Mouse (Mus musculus) lung, adult 2 months (tissue): ENCODE measurements around the gene Inka2. TPM values are rescaled to one million over a fixed set of nuclear protein-coding genes. Genes with fewer than 3 reads are reported as not detected.

Source experiments
- DNase-seq: peaks from one replicate; pipeline ENCODE4 v3.0.0; 2022
- H3K4me1 ChIP-seq: fragments of 200-500 bp; 2 replicates; pipeline ENCODE4 v1.6.1; 2011; ENCODE audit warnings: low read length; ENCODE audit not compliant: control insufficient read depth, insufficient read depth
- H3K4me3 ChIP-seq: fragments of 200-500 bp; replicated peaks from 2 replicates; pipeline ENCODE3; 2011; ENCODE audit warnings: low read depth, mild to moderate bottlenecking, control low read depth, low read length; ENCODE audit errors: extremely low read depth
- CTCF ChIP-seq: fragments of 200-500 bp; IDR thresholded peaks from 2 replicates; pipeline ENCODE4 v1.5.1; 2011; ENCODE audit warnings: mild to moderate bottlenecking, low read length, control low read depth; ENCODE audit not compliant: insufficient read depth
- POLR2A ChIP-seq: fragments of 200-500 bp; IDR thresholded peaks from 2 replicates; pipeline ENCODE4 v1.6.1; 2011; ENCODE audit warnings: low read depth, mild to moderate bottlenecking, control low read depth, low read length, borderline replicate concordance; ENCODE audit errors: extremely low read depth
- WGBS: fragments of 180-500 bp; shearing (Covaris S2); methylation state at CpG from one replicate; pipeline ENCODE4 v1.1.7; 2018; 5-methylcytosine and 5-hydroxymethylcytosine counted together
- polyA plus RNA-seq: library from polyadenylated mRNA; depleted of rRNA; stranded (reverse); fragments of >200 nt; gene quantifications from 2 replicates; pipeline ENCODE4 v1.2.3, GENCODE M21; 2012

Inka2 gene
- polyA plus RNA-seq, 1 experiment: 7.6 TPM

- no peak overlapping the region for H3K4me3 ChIP-seq
- TF ChIP-seq POLR2A (no peak), CTCF (no peak)
- no peak for DNase-seq
- WGBS: 47% methylated on average over 4 of the region's 4 CpGs
- peaks cover 2% of the 10 kb centered on the region; the same call in 1 of the 2 replicates for H3K4me1 ChIP-seq
Observed at GRCm38 (mm10) chr3:105706366-105707020, 2.1 kb downstream of the Inka2 start.

GRCm38 (mm10) chr3:105707590-105707989 lies 3.2 kb downstream of the Inka2 start:
- TF ChIP-seq CTCF: no peak
- TF ChIP-seq POLR2A: no peak
- no peak for DNase-seq
- Histone ChIP-seq H3K4me3 (no peak overlapping the region), H3K4me1 (peaks cover 2% of the 10 kb centered on the region; the same call in 1 of the 2 replicates)
- 64% methylated on average over 7 of the region's 7 CpGs for WGBS

DNA sequence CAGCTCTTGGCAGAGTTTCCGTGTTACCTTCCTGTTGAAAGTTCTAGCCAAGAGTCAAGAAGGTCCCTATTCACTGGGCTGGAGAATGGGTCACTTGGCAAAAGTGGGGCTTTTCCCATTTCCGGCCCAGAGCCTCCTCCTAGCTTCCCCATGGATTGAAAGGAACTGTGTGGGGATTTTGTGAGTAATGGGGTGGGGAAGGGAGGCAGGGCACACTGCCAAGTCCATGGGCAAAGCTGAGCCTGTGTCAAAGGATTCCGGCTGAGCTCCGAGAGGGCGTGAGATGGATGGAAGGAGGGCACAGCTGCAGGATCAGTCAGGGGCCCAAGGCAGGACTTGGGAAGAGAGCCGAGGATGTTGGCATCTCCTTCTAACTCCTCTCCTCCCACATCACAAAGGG lies 5.8 kb downstream of the Inka2 start:
- DNase-seq: no peak
- Histone ChIP-seq H3K4me1 (peaks cover 2% of the 10 kb centered on the region; the same call in 1 of the 2 replicates), H3K4me3 (no peak overlapping the region)
- WGBS: 35% methylated on average over 6 of the region's 6 CpGs
- no peak for TF ChIP-seq CTCF
- TF ChIP-seq POLR2A: no peak

DNA sequence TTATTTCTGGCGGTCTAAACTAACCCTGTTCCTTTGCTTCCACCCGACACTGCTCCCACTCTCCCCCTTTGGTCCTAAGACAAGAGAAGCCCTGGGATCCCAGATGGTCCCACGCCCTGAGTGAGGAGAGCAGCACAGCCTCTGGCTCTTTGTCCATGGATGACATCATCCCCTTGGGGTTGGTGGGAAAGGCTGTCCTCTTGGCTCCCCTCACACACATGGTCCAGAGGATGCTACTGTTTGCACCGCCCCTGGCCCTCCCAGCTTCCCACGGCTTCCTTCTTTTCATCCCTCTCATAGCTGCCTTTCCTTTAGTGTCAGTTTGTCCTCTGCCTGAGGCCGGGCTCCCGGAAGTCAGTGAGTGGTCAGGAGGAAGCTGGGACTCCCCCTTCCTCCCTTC lies 7.3 kb downstream of the Inka2 start:
- DNase-seq: no peak
- TF ChIP-seq CTCF (no peak), POLR2A (no peak; the same call in 1 of the 2 replicates)
- H3K4me1 ChIP-seq: peaks cover 2% of the 10 kb centered on the region; the same call in 1 of the 2 replicates
- 54% methylated on average over 7 of the region's 7 CpGs for WGBS
- no peak overlapping the region for H3K4me3 ChIP-seq

- no peak for TF ChIP-seq POLR2A
- no peak for DNase-seq
Observed at GRCm38 (mm10) chr3:105712827-105713226, 8.4 kb downstream of the Inka2 start.

DNA sequence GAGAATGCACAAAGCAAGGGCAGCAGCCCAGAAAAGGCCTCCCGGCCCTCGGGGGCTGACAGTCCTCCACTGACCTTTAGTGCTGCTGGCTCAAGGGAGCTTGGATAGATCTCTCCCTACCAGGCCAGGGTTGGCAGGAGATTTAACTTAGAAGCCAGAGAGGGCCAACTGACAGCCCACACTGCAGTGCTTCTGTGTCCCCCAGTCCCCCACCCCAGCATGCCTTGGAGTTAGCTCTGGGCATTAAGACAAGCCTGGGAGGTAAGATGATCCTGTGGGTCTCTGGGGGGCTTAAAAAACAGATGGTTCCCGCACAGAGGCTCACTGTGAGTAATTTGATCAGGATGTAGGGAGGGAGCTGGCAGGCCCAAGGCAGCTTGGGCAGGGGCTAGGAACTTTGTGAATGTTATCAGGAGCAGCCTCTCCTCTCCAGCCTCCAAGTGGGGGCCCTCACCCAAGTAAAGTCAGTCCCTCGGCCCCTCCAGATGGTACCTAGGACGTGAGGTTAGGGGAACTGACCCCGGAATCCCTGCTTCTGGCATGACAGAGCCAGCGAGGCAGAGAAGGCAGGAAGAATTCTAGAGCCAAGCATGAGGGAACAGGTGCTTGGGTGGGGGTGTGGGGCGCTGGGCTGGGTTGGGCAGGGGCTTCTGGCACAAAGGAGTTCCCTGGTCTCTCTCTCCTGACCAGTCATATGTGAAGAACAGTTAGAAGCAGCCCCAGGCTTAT lies 9.9 kb downstream of the Inka2 start:
- TF ChIP-seq CTCF (no peak), POLR2A (no peak)
- no peak for DNase-seq
- H3K4me1 ChIP-seq: peaks cover 2% of the 10 kb centered on the region; the same call in 1 of the 2 replicates
- WGBS: 43% methylated on average over 8 of the region's 8 CpGs
- H3K4me3 ChIP-seq: no peak overlapping the region

More at GRCm38 (mm10) chr3:105712827-105713226, 8.4 kb downstream of the Inka2 start:
- Histone ChIP-seq H3K4me1 (peaks cover 2% of the 10 kb centered on the region; the same call in 1 of the 2 replicates), H3K4me3 (no peak overlapping the region)

DNA sequence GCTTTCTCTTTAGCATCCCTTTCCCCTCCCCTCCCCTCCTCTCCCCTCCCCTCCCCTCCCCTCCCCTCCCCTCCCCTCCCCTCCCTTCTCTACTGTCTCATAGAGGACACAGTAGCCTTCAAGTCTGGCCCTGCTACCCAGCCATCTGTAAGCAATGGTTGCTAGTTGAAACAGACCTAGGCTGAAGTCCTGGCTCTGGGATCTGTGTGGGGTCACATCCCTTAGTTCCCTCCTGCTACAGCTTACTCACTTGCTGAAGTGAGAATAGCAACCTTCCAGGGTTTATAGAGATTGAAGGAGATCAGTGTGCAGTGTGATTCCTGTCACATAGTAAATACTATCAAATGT lies 10.4 kb downstream of the Inka2 start:
- no peak overlapping the region for H3K4me3 ChIP-seq
- TF ChIP-seq POLR2A (no peak), CTCF (no peak)
- DNase-seq: no peak
- H3K4me1 ChIP-seq: 0 out of 2 replicates have a peak, but pooled peaks cover 2% of the 10 kb centered on the region

GRCm38 (mm10) chr3:105716353-105717000 lies 12.1 kb downstream of the Inka2 start:
- WGBS: 66% methylated on average over 18 of the region's 18 CpGs
- H3K4me3 ChIP-seq: no peak overlapping the region
- TF ChIP-seq POLR2A (no peak), CTCF (no peak)
- no peaks in the 10 kb centered on the region for H3K4me1 ChIP-seq
- DNase-seq: no peak

DNA sequence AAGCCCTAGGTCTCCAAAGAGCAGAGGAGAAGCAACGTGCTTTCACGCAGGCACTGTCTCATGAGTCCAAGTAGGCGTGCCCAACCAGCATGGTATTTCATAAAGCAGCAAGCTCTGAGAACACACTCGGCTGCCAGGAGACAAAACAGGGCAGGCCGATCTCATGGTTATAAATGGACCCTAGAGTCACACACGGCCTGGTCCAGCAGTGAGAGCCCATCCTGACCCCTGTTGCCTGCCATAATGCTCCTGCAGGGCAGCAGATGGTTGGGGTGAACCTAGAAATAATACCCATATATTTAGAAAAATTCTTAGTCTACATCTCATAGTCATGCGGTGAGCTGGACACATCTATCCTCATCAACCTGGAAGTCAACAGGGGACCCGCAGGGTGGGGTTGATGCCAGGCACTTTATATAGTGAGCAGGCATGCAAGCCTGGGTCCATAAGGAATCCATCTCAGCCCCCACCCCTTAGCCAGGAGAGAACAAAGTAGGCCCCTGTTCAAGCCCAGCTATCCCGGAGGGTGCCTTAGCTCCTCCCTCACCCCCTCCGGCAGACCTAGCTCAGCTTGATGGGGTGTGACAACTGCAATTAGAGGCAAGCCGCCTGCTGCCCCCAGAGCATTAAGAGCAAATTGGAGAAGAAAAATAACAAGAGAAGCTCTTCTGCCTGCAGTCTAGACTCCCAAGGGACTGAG lies 13.6 kb downstream of the Inka2 start:
- 68% methylated on average over 11 of the region's 11 CpGs for WGBS
- no peak for DNase-seq
- Histone ChIP-seq H3K4me1 (no peaks in the 10 kb centered on the region), H3K4me3 (no peak overlapping the region)
- no peak for TF ChIP-seq POLR2A
- no peak for TF ChIP-seq CTCF
